Mouse (Mus musculus) heart, embryonic 10.5 days (tissue): ENCODE measurements at regions not wholly inside any gene's neighbourhood (a gene's known extent, or its start where the extent isn't known, plus 50 kb on each side); places are given as distances from the start of the nearest gene placed in this dataset. TPM values are rescaled to one million over a fixed set of nuclear protein-coding genes. Genes with fewer than 3 reads are reported as not detected.

ENCODE experiments used
- DNase-seq: peaks from one replicate; pipeline ENCODE4 v3.0.0-alpha.2; 2017; ENCODE audit warnings: low spot score
- H3K27ac ChIP-seq: fragments of 300-500 bp; sonication (generic); 2 replicates; pipeline ENCODE4 v1.5.1; 2016; ENCODE audit warnings: mild to moderate bottlenecking
- H3K27me3 ChIP-seq: fragments of 300-500 bp; sonication (generic); 2 replicates; pipeline ENCODE4 v1.6.1; 2016; ENCODE audit warnings: mild to moderate bottlenecking; ENCODE audit not compliant: poor library complexity, insufficient read depth, severe bottlenecking
- H3K36me3 ChIP-seq: fragments of 300-500 bp; sonication (generic); 2 replicates; pipeline ENCODE4 v1.6.1; 2016; ENCODE audit warnings: mild to moderate bottlenecking, moderate library complexity
- H3K4me1 ChIP-seq: fragments of 300-500 bp; sonication (generic); 2 replicates; pipeline ENCODE4 v1.6.1; 2016; ENCODE audit warnings: mild to moderate bottlenecking
- H3K4me3 ChIP-seq: fragments of 300-500 bp; sonication (generic); 2 replicates; pipeline ENCODE4 v1.5.1; 2016; ENCODE audit warnings: mild to moderate bottlenecking, moderate library complexity
- H3K9me3 ChIP-seq: fragments of 300-500 bp; sonication (generic); 2 replicates; pipeline ENCODE4 v1.6.1; 2016; ENCODE audit warnings: mild to moderate bottlenecking, moderate library complexity
- WGBS: fragments of 180-500 bp; shearing (Covaris S2); methylation state at CpG from one replicate; pipeline ENCODE4 v1.1.7; 2016; 5-methylcytosine and 5-hydroxymethylcytosine counted together
- microRNA-seq: library from miRNA; unstranded; fragments of <30 nt; microRNA quantifications from one replicate; pipeline ENCODE4, GENCODE M21; 2017

GRCm38 (mm10) chr11:37355074-37355473 lies 119.3 kb upstream of the Tenm2 start:
- 58% methylated on average over 2 of the region's 2 CpGs for WGBS
- no peaks in the 10 kb centered on the region for H3K4me1 ChIP-seq
- DNase-seq, result no peak
- H3K9me3 ChIP-seq, result no peaks in the 10 kb centered on the region
- H3K36me3 ChIP-seq, result no peaks in the 10 kb centered on the region
- H3K4me3 ChIP-seq, result no peak overlapping the region
- H3K27ac ChIP-seq, result no peak overlapping the region
- H3K27me3 ChIP-seq, result no peaks in the 10 kb centered on the region

GRCm38 (mm10) chr11:37309691-37310090 lies 73.9 kb upstream of the Tenm2 start:
- Histone ChIP-seq H3K36me3 (no peaks in the 10 kb centered on the region), H3K27ac (no peak overlapping the region), H3K4me3 (no peak overlapping the region), H3K9me3 (no peaks in the 10 kb centered on the region), H3K4me1 (no peaks in the 10 kb centered on the region), H3K27me3 (no peaks in the 10 kb centered on the region)
- WGBS, result 87% methylated on average over 2 of the region's 2 CpGs
- no peak for DNase-seq

DNA sequence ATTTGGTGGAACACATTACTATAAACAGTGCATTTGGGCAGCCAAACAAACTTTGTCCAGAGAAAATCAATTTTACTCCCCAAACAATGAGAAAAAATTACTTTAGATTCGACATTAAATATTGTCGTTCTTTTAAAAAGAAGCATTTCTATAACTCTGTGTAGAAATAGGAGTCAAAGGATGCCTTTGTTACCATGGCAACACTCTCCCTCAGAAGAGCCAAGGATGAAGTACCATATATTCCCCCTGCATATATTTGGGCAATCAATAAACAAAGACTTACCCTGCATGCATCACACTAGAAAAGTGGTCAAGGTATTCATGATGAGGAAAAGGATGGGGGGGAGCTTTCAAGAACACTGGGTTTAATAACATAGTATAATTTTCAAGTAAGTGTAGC lies 70.9 kb upstream of the Tenm2 start:
- Histone ChIP-seq H3K4me1 (no peaks in the 10 kb centered on the region), H3K27me3 (no peaks in the 10 kb centered on the region), H3K36me3 (no peaks in the 10 kb centered on the region), H3K9me3 (no peaks in the 10 kb centered on the region), H3K27ac (no peak overlapping the region), H3K4me3 (no peak overlapping the region)
- DNase-seq, result no peak
- 68% methylated on average over 2 of the region's 2 CpGs for WGBS

Small RNAs in the stretch of these regions (microRNA-seq; reads per million reads assigned to microRNA genes)
- not detected for gene Gm25693
